Mouse (Mus musculus) MEL (cell line): ENCODE measurements around the gene Nrxn3. TPM values are rescaled to one million over a fixed set of nuclear protein-coding genes. Genes with fewer than 3 reads are reported as not detected.

Source experiments
- DNase-seq: peaks from one replicate; pipeline ENCODE4 v3.0.0; 2011; ENCODE audit warnings: low read depth, low spot score
- H3K27ac ChIP-seq: 2 replicates; pipeline ENCODE4 v1.5.1; 2012; ENCODE audit warnings: low read depth, mild to moderate bottlenecking, control low read depth, low read length, moderate library complexity; ENCODE audit not compliant: control insufficient read depth
- H3K27me3 ChIP-seq, 2 experiments: fragments of 150-350 bp in 1 of 2; sonication (generic) in 1 of 2; 2 replicates each; pipeline ENCODE4 v1.6.1; 2012; ENCODE audit warnings: low read length in 2 of 2, mild to moderate bottlenecking in 2 of 2, improper control_type of control experiment in 1 of 2, moderate library complexity in 1 of 2; ENCODE audit not compliant: insufficient read depth in 2 of 2, control insufficient read depth in 1 of 2
- H3K36me3 ChIP-seq, 2 experiments: 2 replicates each; pipeline ENCODE4 v1.6.1; 2012 to 2014; ENCODE audit warnings: low read length in 2 of 2, improper control_type of control experiment in 1 of 2, inconsistent platforms in 1 of 2, mild to moderate bottlenecking in 1 of 2; ENCODE audit not compliant: insufficient read depth in 2 of 2, control insufficient read depth in 1 of 2
- H3K4me1 ChIP-seq, 2 experiments: fragments of 150-350 bp in 1 of 2; sonication (generic) in 1 of 2; 2 replicates each; pipeline ENCODE4 v1.6.1; 2012; ENCODE audit warnings: low read length in 2 of 2, improper control_type of control experiment in 1 of 2, mild to moderate bottlenecking in 1 of 2; ENCODE audit not compliant: insufficient read depth in 2 of 2, control insufficient read depth in 1 of 2
- H3K4me3 ChIP-seq, 2 experiments: fragments of 150-350 bp in 1 of 2; sonication (generic) in 1 of 2; 2 replicates each; pipeline ENCODE4 v1.5.1; 2012; ENCODE audit warnings: low read depth in 2 of 2, low read length in 2 of 2, mild to moderate bottlenecking in 2 of 2, moderate library complexity in 2 of 2, control low read depth in 1 of 2, improper control_type of control experiment in 1 of 2; ENCODE audit not compliant: control insufficient read depth in 1 of 2, insufficient read depth in 1 of 2
- H3K79me2 ChIP-seq: 2 replicates; pipeline ENCODE4 v1.6.1; 2012; ENCODE audit warnings: mild to moderate bottlenecking, low read length, moderate library complexity; ENCODE audit not compliant: control insufficient read depth, poor library complexity, insufficient read depth
- H3K9ac ChIP-seq: 2 replicates; pipeline ENCODE4 v1.6.1; 2012; ENCODE audit warnings: low read depth, mild to moderate bottlenecking, control low read depth, low read length, moderate library complexity; ENCODE audit not compliant: control insufficient read depth, poor library complexity, severe bottlenecking
- H3K9me3 ChIP-seq: fragments of 150-350 bp; sonication (generic); replicated peaks from 2 replicates; pipeline ENCODE4 v1.6.1; 2012; ENCODE audit warnings: mild to moderate bottlenecking, low read length, improper control_type of control experiment, moderate library complexity; ENCODE audit not compliant: insufficient read depth
- BHLHE40 ChIP-seq: IDR thresholded peaks from 2 replicates; pipeline ENCODE4 v1.6.1; 2012; ENCODE audit warnings: low read depth, mild to moderate bottlenecking, inconsistent platforms, low read length, improper control_type of control experiment, borderline replicate concordance
- CTCF ChIP-seq, 3 experiments: IDR thresholded peaks in 2 of 3; conservative IDR thresholded peaks in 1 of 3; 2 replicates each; pipeline ENCODE4 v1.5.1; 2011 to 2012; ENCODE audit warnings: low read length in 3 of 3, low read depth in 2 of 3, mild to moderate bottlenecking in 2 of 3, improper control_type of control experiment in 1 of 3, inconsistent platforms in 1 of 3, mixed read lengths in 1 of 3, moderate library complexity in 1 of 3; ENCODE audit not compliant: control insufficient read depth in 1 of 3, insufficient read depth in 1 of 3, poor library complexity in 1 of 3, severe bottlenecking in 1 of 3
- E2F4 ChIP-seq: IDR thresholded peaks from 2 replicates; pipeline ENCODE4 v1.6.1; 2011; ENCODE audit warnings: low read depth, low read length, improper control_type of control experiment, borderline replicate concordance
- GATA1 ChIP-seq: IDR thresholded peaks from 2 replicates; pipeline ENCODE4 v1.6.1; 2011; ENCODE audit warnings: low read depth, low read length, improper control_type of control experiment
- HCFC1 ChIP-seq: IDR thresholded peaks from 2 replicates; pipeline ENCODE4 v1.6.1; 2012; ENCODE audit warnings: low read depth, mild to moderate bottlenecking, inconsistent platforms, low read length, improper control_type of control experiment, moderate library complexity
- JUND ChIP-seq: IDR thresholded peaks from 2 replicates; pipeline ENCODE4 v1.6.1; 2011; ENCODE audit warnings: low read depth, mild to moderate bottlenecking, improper control_type of control experiment, low read length
- MAFK ChIP-seq: IDR thresholded peaks from 2 replicates; pipeline ENCODE4 v1.6.1; 2011; ENCODE audit warnings: low read depth, mild to moderate bottlenecking, low read length, improper control_type of control experiment, borderline replicate concordance
- MAZ ChIP-seq: IDR thresholded peaks from 2 replicates; pipeline ENCODE4 v1.6.1; 2012; ENCODE audit warnings: low read depth, mild to moderate bottlenecking, inconsistent platforms, low read length, improper control_type of control experiment
- MEF2A ChIP-seq: IDR thresholded peaks from 2 replicates; pipeline ENCODE4 v1.6.1; 2014; ENCODE audit warnings: low read depth, mild to moderate bottlenecking, inconsistent platforms, low read length, improper control_type of control experiment; ENCODE audit not compliant: poor library complexity, insufficient replicate concordance, severe bottlenecking; ENCODE audit errors: extremely low read depth
- MYB ChIP-seq: IDR thresholded peaks from 2 replicates; pipeline ENCODE4 v1.6.1; 2011; ENCODE audit warnings: mild to moderate bottlenecking, low read depth, low read length, improper control_type of control experiment
- NELFE ChIP-seq: IDR thresholded peaks from 2 replicates; pipeline ENCODE4 v1.6.1; 2011; ENCODE audit warnings: low read depth, low read length, improper control_type of control experiment
- POLR2AphosphoS2 ChIP-seq: IDR thresholded peaks from 2 replicates; pipeline ENCODE4 v1.6.1; 2011; ENCODE audit warnings: low read length, improper control_type of control experiment
- POLR2AphosphoS5 ChIP-seq: IDR thresholded peaks from 2 replicates; pipeline ENCODE4 v1.6.1; 2012; ENCODE audit warnings: low read depth, borderline replicate concordance, mild to moderate bottlenecking, inconsistent platforms, low read length, moderate library complexity, mixed read lengths
- RCOR1 ChIP-seq: IDR thresholded peaks from 2 replicates; pipeline ENCODE4 v1.6.1; 2012; ENCODE audit warnings: low read depth, mild to moderate bottlenecking, inconsistent platforms, low read length, improper control_type of control experiment
- SIN3A ChIP-seq: IDR thresholded peaks from 2 replicates; pipeline ENCODE4 v1.6.1; 2012; ENCODE audit warnings: low read length, improper control_type of control experiment, inconsistent platforms
- SMC3 ChIP-seq: IDR thresholded peaks from 2 replicates; pipeline ENCODE4 v1.6.1; 2011; ENCODE audit warnings: low read depth, low read length, improper control_type of control experiment
- TBP ChIP-seq: IDR thresholded peaks from 2 replicates; pipeline ENCODE4 v1.8.0; 2011; ENCODE audit warnings: low read depth, low read length, improper control_type of control experiment
- TCF12 ChIP-seq: IDR thresholded peaks from 2 replicates; pipeline ENCODE4 v1.6.1; 2014; ENCODE audit warnings: low read depth, mild to moderate bottlenecking, inconsistent platforms, low read length, improper control_type of control experiment, moderate library complexity
- UBTF ChIP-seq: IDR thresholded peaks from 2 replicates; pipeline ENCODE4 v1.6.1; 2012; ENCODE audit warnings: low read depth, mild to moderate bottlenecking, inconsistent platforms, low read length, improper control_type of control experiment, moderate library complexity, borderline replicate concordance; ENCODE audit not compliant: insufficient read depth
- USF2 ChIP-seq, 2 experiments: IDR thresholded peaks; 2 replicates each; pipeline ENCODE4 v1.6.1; 2011 to 2012; ENCODE audit warnings: improper control_type of control experiment in 2 of 2, low read length in 2 of 2, borderline replicate concordance in 1 of 2, inconsistent platforms in 1 of 2, low read depth in 1 of 2, mild to moderate bottlenecking in 1 of 2; ENCODE audit not compliant: insufficient read depth in 1 of 2
- ZKSCAN1 ChIP-seq: IDR thresholded peaks from 2 replicates; pipeline ENCODE4 v1.6.1; 2012; ENCODE audit warnings: low read depth, mild to moderate bottlenecking, inconsistent platforms, low read length, improper control_type of control experiment, moderate library complexity
- ZMIZ1 ChIP-seq: IDR thresholded peaks from 2 replicates; pipeline ENCODE4 v1.6.1; 2012; ENCODE audit warnings: low read depth, mild to moderate bottlenecking, inconsistent platforms, low read length, improper control_type of control experiment, moderate library complexity
- polyA plus RNA-seq, 2 experiments: library from polyadenylated mRNA; stranded (reverse) in 1 of 2; unstranded in 1 of 2; fragments of >175 nt in 1 of 2; fragments of >200 nt in 1 of 2; gene quantifications; 2 replicates each; pipeline versions ENCODE4 v1.2.1 to v1.2.4; 2012; ENCODE audit warnings: low replicate concordance in 2 of 2, low read depth in 1 of 2; ENCODE audit not compliant: insufficient read length in 2 of 2, insufficient read depth in 1 of 2, missing spikeins in 1 of 2
- total RNA-seq: library from RNA; depleted of rRNA; stranded (reverse); fragments of 300-350 nt; gene quantifications from 2 replicates; pipeline ENCODE4 v1.2.3, GENCODE M21; 2012

Nrxn3 gene
- total and polyA plus RNA-seq, 3 experiments: not detected

GRCm38 (mm10) chr12:90229062-90229461, 1506.4 kb downstream of the Nrxn3 start:
- no peak for TF ChIP-seq MAFK
- no peak for TF ChIP-seq JUND
- no peak for TF ChIP-seq TCF12
- no peak for TF ChIP-seq USF2 (IDR thresholded peaks at IDR 0.05; ENCODE audit: borderline replicate concordance in 1 of 2, insufficient read depth in 1 of 2, low read depth in 1 of 2, low read length in 2 of 2)
- TF ChIP-seq SMC3: no peak
- no peak for TF ChIP-seq HCFC1
- TF ChIP-seq ZKSCAN1: no peak
- no peak for TF ChIP-seq MEF2A
- TF ChIP-seq POLR2AphosphoS2: no peak
- no peak for TF ChIP-seq NELFE
- TF ChIP-seq ZMIZ1: no peak
- TF ChIP-seq RCOR1: no peak
- no peak for TF ChIP-seq MAZ
- no peak for TF ChIP-seq MYB
- TF ChIP-seq GATA1: no peak
- TF ChIP-seq CTCF (IDR thresholded peaks at IDR 0.05 in 2 of 3, conservative IDR thresholded peaks at IDR 0.05 in 1 of 3; ENCODE audit: control insufficient read depth in 1 of 3, insufficient read depth in 1 of 3, low read depth in 2 of 3, low read length in 3 of 3, poor library complexity in 1 of 3, severe bottlenecking in 1 of 3): no peak
- no peak for TF ChIP-seq POLR2AphosphoS5
- TF ChIP-seq E2F4: no peak
- no peak for TF ChIP-seq SIN3A
- TF ChIP-seq, all 39 proteins: peak for 0
- H3K36me3 ChIP-seq: no peaks in the 10 kb centered on the region
- H3K27me3 ChIP-seq: no peaks in the 10 kb centered on the region
- no peak overlapping the region for H3K4me3 ChIP-seq
- H3K27ac ChIP-seq: no peak overlapping the region
- no peaks in the 10 kb centered on the region for H3K4me1 ChIP-seq
- H3K9me3 ChIP-seq: no peaks in the 10 kb centered on the region
- no peak for DNase-seq
- H3K79me2 ChIP-seq: no peaks in the 10 kb centered on the region
- H3K9ac ChIP-seq: no peak overlapping the region

DNA sequence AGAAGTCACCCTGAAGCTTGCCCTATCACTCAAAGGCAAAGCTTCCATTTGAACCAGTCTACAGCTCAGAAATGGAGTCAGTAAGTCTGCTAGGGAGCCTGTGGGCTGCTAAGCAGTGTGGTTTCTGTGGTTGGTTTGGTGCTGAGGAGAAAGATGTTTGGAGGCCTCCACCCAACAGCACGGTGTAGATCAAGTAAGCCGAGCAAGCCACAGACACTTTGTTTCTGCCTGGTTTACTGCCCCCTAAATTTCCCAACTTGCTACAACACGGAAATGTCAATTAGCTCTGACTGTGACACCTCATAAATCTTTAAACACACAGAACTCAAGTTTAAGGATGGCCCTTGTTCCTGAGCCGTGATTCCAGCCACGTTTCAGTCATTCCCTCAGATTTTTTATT, 1513.4 kb downstream of the Nrxn3 start:
- H3K9ac ChIP-seq: no peak overlapping the region
- DNase-seq: no peak
- no peaks in the 10 kb centered on the region for H3K4me1 ChIP-seq
- H3K79me2 ChIP-seq: no peaks in the 10 kb centered on the region
- H3K27me3 ChIP-seq: no peaks in the 10 kb centered on the region
- H3K27ac ChIP-seq: no peak overlapping the region
- H3K4me3 ChIP-seq: no peak overlapping the region
- H3K9me3 ChIP-seq: no peaks in the 10 kb centered on the region
- TF ChIP-seq BHLHE40: no peak
- TF ChIP-seq SIN3A: no peak
- no peak for TF ChIP-seq MYB
- TF ChIP-seq UBTF: no peak
- no peak for TF ChIP-seq TBP
- TF ChIP-seq POLR2AphosphoS2: no peak
- TF ChIP-seq, all 39 proteins: peak for 0
- H3K36me3 ChIP-seq: no peaks in the 10 kb centered on the region
